Comparison of ENCODE assay signal across 22 mouse cellular contexts in genomic region chr16:33368632-33369031, GRCm38 (mm10). TPM values are rescaled to one million over a fixed set of nuclear protein-coding genes. Genes with fewer than 3 reads are reported as not detected.
A peak's percentile ranks its signal among the peaks of the same experiment; 100 is the strongest.
DNase-seq lines count a peak whose midpoint lies in the region; ATAC-seq and TF ChIP-seq lines count a peak whose summit lies in the region.
"Had no signal": no experiment of that assay in that cellular context is flagged by ENCODE, and none has a peak within 500 bp of the region (broad histone marks: within the 10 kb centered on the region; RNA-seq: fewer than 3 reads in every experiment).

No protein-coding gene starts in this region.

- no peak overlapping the region for H3K4me3 ChIP-seq in heart, embryonic 15.5 days
- no peak overlapping the region for H3K4me3 ChIP-seq in heart, adult 2 months
- no peak overlapping the region for H3K4me3 ChIP-seq in testis, adult 2 months (ENCODE audit: control insufficient read depth, low read depth, low read length)
- H3K4me3 ChIP-seq: embryonic facial prominence, embryonic 13.5 days; hindbrain, embryonic 10.5 days; intestine, embryonic 15.5 days had no signal

- TF ChIP-seq POLR2A in heart, adult 2 months (IDR thresholded peaks at IDR 0.05; ENCODE audit: insufficient read depth, low read depth, low read length), result no peak
- TF ChIP-seq POLR2A in testis, adult 2 months (IDR thresholded peaks at IDR 0.05; ENCODE audit: control insufficient read depth, low read depth, low read length), result no peak

- no peaks in the 10 kb centered on the region for H3K36me3 ChIP-seq in heart, embryonic 15.5 days
- no peaks in the 10 kb centered on the region for H3K36me3 ChIP-seq in heart, adult 2 months (ENCODE audit: control insufficient read depth, insufficient read depth, low read length)
- H3K36me3 ChIP-seq in testis, adult 2 months (ENCODE audit: control insufficient read depth, insufficient read depth, low read length), result no peaks in the 10 kb centered on the region
- H3K36me3 ChIP-seq: embryonic facial prominence, embryonic 13.5 days; G1E; hindbrain, embryonic 10.5 days; intestine, embryonic 15.5 days had no signal

- H3K27ac ChIP-seq in heart, embryonic 15.5 days, result 0 out of 2 replicates have a peak overlapping the region, but pooled peaks have one; percentile 45
- H3K27ac ChIP-seq in heart, adult 2 months, result no peak overlapping the region
- H3K27ac ChIP-seq in testis, adult 2 months (ENCODE audit: control insufficient read depth, insufficient read depth, low read depth, low read length), result peak overlapping the region; percentile 78
- H3K27ac ChIP-seq: embryonic facial prominence, embryonic 13.5 days; hindbrain, embryonic 10.5 days; hindbrain, embryonic 14.5 days; intestine, embryonic 15.5 days had no signal

- no peaks in the 10 kb centered on the region for H3K9me3 ChIP-seq in heart, embryonic 15.5 days (replicated peaks)
- H3K9me3 ChIP-seq: embryonic facial prominence, embryonic 13.5 days; G1E; hindbrain, embryonic 10.5 days; intestine, embryonic 15.5 days had no signal

- no peaks in the 10 kb centered on the region for H3K79me2 ChIP-seq in heart, adult 2 months (replicated peaks; ENCODE audit: control insufficient read depth, insufficient read depth, low read length)

- peaks cover 13% of the 10 kb centered on the region for H3K4me1 ChIP-seq in heart, embryonic 15.5 days (replicated peaks)
- H3K4me1 ChIP-seq in heart, adult 2 months (ENCODE audit: control insufficient read depth, insufficient read depth, low read length), result peaks cover 1% of the 10 kb centered on the region; the same call in 1 of the 2 replicates
- no peaks in the 10 kb centered on the region for H3K4me1 ChIP-seq in testis, adult 2 months (ENCODE audit: control insufficient read depth, insufficient read depth, low read length)
- H3K4me1 ChIP-seq: embryonic facial prominence, embryonic 13.5 days; intestine, embryonic 15.5 days had no signal

- H3K27me3 ChIP-seq in heart, embryonic 15.5 days, result no peaks in the 10 kb centered on the region
- no peaks in the 10 kb centered on the region for H3K27me3 ChIP-seq in heart, adult 2 months (ENCODE audit: control insufficient read depth, insufficient read depth, low read length)
- H3K27me3 ChIP-seq in testis, adult 2 months (ENCODE audit: control insufficient read depth, insufficient read depth, low read length), result no peaks in the 10 kb centered on the region
- H3K27me3 ChIP-seq: embryonic facial prominence, embryonic 13.5 days; intestine, embryonic 15.5 days had no signal

- WGBS in heart, embryonic 15.5 days, result 50% methylated on average over 3 of the region's 3 CpGs
- 37% methylated on average over 3 of the region's 3 CpGs for WGBS in heart, adult 2 months

- peak; percentile 69 for DNase-seq in heart, adult 11 months
- DNase-seq in heart, postnatal 25 days (ENCODE audit: low spot score), result no peak
- DNase-seq in heart, adult 2 months, result no peak
- DNase-seq in testis, postnatal 10 days (ENCODE audit: low spot score), result no peak
- DNase-seq in lung, postnatal 4 days, result no peak
- DNase-seq: adrenal gland, postnatal 14 days; cerebellum, adult 11-12 months; cerebellum, adult 9-10 months; cerebellum, postnatal 25 days; gastrocnemius, postnatal 36 days; heart, postnatal 14 days; kidney, adult 18-20 months had no signal

- H3K4me2 ChIP-seq in heart, embryonic 15.5 days, result no peak overlapping the region
- H3K4me2 ChIP-seq: embryonic facial prominence, embryonic 13.5 days; hindbrain, embryonic 14.5 days; intestine, embryonic 15.5 days had no signal

- 0 out of 2 replicates have a peak, but pooled peaks have one; percentile 47 for ATAC-seq in heart, embryonic 15.5 days (replicated peaks; ENCODE audit: insufficient number of reproducible peaks, insufficient read depth, low FRiP score, low read depth)
- ATAC-seq in granulocyte monocyte progenitor cell, adult 5-6 weeks (replicated peaks; ENCODE audit: poor library complexity, severe bottlenecking), result no peak
- ATAC-seq: activated CD4-positive, CD25-positive, alpha-beta regulatory T cell, adult 4 months; forebrain, embryonic 14.5 days; intestine, embryonic 15.5 days had no signal

- intact Hi-C loops in heart, postnatal 25 days (cut with DNase I), result no loop called here
- intact Hi-C loops in heart, adult 2 months (cut with DNase I), result no loop called here

- TF ChIP-seq EP300 in heart, adult 2 months (IDR thresholded peaks at IDR 0.05; ENCODE audit: insufficient read depth, low read depth, low read length), result no peak

- H3K9ac ChIP-seq in heart, embryonic 15.5 days, result no peak overlapping the region
- no peak overlapping the region for H3K9ac ChIP-seq in heart, adult 2 months (ENCODE audit: low read depth, low read length)
- H3K9ac ChIP-seq: embryonic facial prominence, embryonic 13.5 days; hindbrain, embryonic 14.5 days; intestine, embryonic 15.5 days had no signal

- no peak for TF ChIP-seq CTCF in heart, adult 2 months (IDR thresholded peaks at IDR 0.05)
- TF ChIP-seq CTCF in testis, adult 2 months (IDR thresholded peaks at IDR 0.05; ENCODE audit: control insufficient read depth, insufficient read depth, insufficient replicate concordance, low read depth, low read length), result no peak

RNA-seq across cellular contexts. Expression of gene Zfp148, which starts 12.0 kb away (rescaled TPM):
- 10 to 100 TPM; 36.1 to 38.0 TPM for total RNA-seq in heart, postnatal 25 days (2021)
- polyA plus RNA-seq in heart, embryonic 15.5 days (2015; fragmentation: Nextera tagmentation; extraction: Ambion mirVana), result 38.0 and 41.0 TPM in 2 replicates
- total RNA-seq in heart, adult 2 months (2021), result 10 to 100 TPM; 37.9 to 40.9 TPM
- polyA plus RNA-seq in heart, adult 2 months (2012; rRNA removed), result 6.1 and 12.3 TPM in 2 replicates
- 4.6 and 5.4 TPM in 2 replicates for polyA plus RNA-seq in testis, adult 2 months (2012; rRNA removed)
- total RNA-seq in granulocyte monocyte progenitor cell, adult 5-6 weeks (2014; fragmentation: Nextera tagmentation), result 36.2 and 43.3 TPM in 2 replicates
- 27.2 and 28.6 TPM in 2 replicates for total RNA-seq in granulocyte monocyte progenitor cell, adult 5-6 weeks (2017)
